Mouse (Mus musculus): ENCODE data around the gene Acta2. TPM values are rescaled to one million over a fixed set of nuclear protein-coding genes. Genes with fewer than 3 reads are reported as not detected.

The Acta2 gene
- polyA plus RNA-seq, 1 experiment from 2014 or later: 3,545 TPM

GRCm38 (mm10) chr19:34250621-34251020, 4.8 kb downstream of the Acta2 start:
- peak overlapping the region; percentile 49 for H3K4me3 ChIP-seq (ENCODE audit: low read depth, low read length)
- TF ChIP-seq EP300 (optimal IDR thresholded peaks at IDR 0.05) (no peak), CTCF (IDR thresholded peaks at IDR 0.05; ENCODE audit: low read depth) (no peak)
- H3K9me3 ChIP-seq (ENCODE audit: control insufficient read depth, low read length): no peaks in the 10 kb centered on the region
- DNase-seq (ENCODE audit: low spot score): no peak
- no peak for ATAC-seq (ENCODE audit: low FRiP score, low TSS enrichment)
- H3K4me1 ChIP-seq (replicated peaks; ENCODE audit: control insufficient read depth, insufficient read depth): no peaks in the 10 kb centered on the region
- H3K36me3 ChIP-seq (ENCODE audit: control insufficient read depth, insufficient read depth, low read length): no peaks in the 10 kb centered on the region
- no peak overlapping the region for H3K9ac ChIP-seq (ENCODE audit: low read length)
- 66% methylated on average over 4 of the region's 4 CpGs for WGBS
- peak overlapping the region; percentile 35 for H3K4me2 ChIP-seq (replicated peaks; ENCODE audit: low read depth)
- no peaks in the 10 kb centered on the region for H3K27me3 ChIP-seq (ENCODE audit: control insufficient read depth, insufficient read depth, low read length)
- H3K27ac ChIP-seq (replicated peaks): 0 out of 2 replicates have a peak overlapping the region, but pooled peaks have one; percentile 30

- ATAC-seq (ENCODE audit: low FRiP score, low TSS enrichment) (no peak), DNase-seq (ENCODE audit: low spot score) (no peak)
- H3K4me2 ChIP-seq (replicated peaks; ENCODE audit: low read depth): no peak overlapping the region
- WGBS: 74% methylated on average over 5 of the region's 5 CpGs
- 0 out of 2 replicates have a peak, but pooled peaks cover 1% of the 10 kb centered on the region for H3K36me3 ChIP-seq (ENCODE audit: control insufficient read depth, insufficient read depth, low read length)
- no peaks in the 10 kb centered on the region for H3K4me1 ChIP-seq (replicated peaks; ENCODE audit: control insufficient read depth, insufficient read depth)
- no peaks in the 10 kb centered on the region for H3K27me3 ChIP-seq (ENCODE audit: control insufficient read depth, insufficient read depth, low read length)
- H3K4me3 ChIP-seq (ENCODE audit: low read depth, low read length): no peak overlapping the region
- H3K27ac ChIP-seq (replicated peaks): no peak overlapping the region
- H3K9me3 ChIP-seq (ENCODE audit: control insufficient read depth, low read length): no peaks in the 10 kb centered on the region
- TF ChIP-seq EP300 (optimal IDR thresholded peaks at IDR 0.05): no peak
- no peak for TF ChIP-seq CTCF (IDR thresholded peaks at IDR 0.05; ENCODE audit: low read depth)
- no peak overlapping the region for H3K9ac ChIP-seq (ENCODE audit: low read length)
Observed at GRCm38 (mm10) chr19:34248558-34248957, 6.8 kb downstream of the Acta2 start.

GRCm38 (mm10) chr19:34244056-34244455, 11.3 kb downstream of the Acta2 start:
- Histone ChIP-seq H3K27me3 (ENCODE audit: control insufficient read depth, insufficient read depth, low read length) (no peaks in the 10 kb centered on the region), H3K9me3 (ENCODE audit: control insufficient read depth, low read length) (no peaks in the 10 kb centered on the region), H3K4me1 (replicated peaks; ENCODE audit: control insufficient read depth, insufficient read depth) (no peaks in the 10 kb centered on the region), H3K4me3 (ENCODE audit: low read depth, low read length) (no peak overlapping the region), H3K27ac (replicated peaks) (no peak overlapping the region), H3K36me3 (ENCODE audit: control insufficient read depth, insufficient read depth, low read length) (peaks cover 15% of the 10 kb centered on the region), H3K9ac (ENCODE audit: low read length) (no peak overlapping the region), H3K4me2 (replicated peaks; ENCODE audit: low read depth) (no peak overlapping the region)
- TF ChIP-seq EP300 (optimal IDR thresholded peaks at IDR 0.05) (no peak), CTCF (IDR thresholded peaks at IDR 0.05; ENCODE audit: low read depth) (peak; percentile 78)
- ATAC-seq (ENCODE audit: low FRiP score, low TSS enrichment) (peak; percentile 20; the same call in 1 of the 2 replicates), DNase-seq (ENCODE audit: low spot score) (peak; percentile 47)
- WGBS: 11% methylated on average over 6 of the region's 6 CpGs

- TF ChIP-seq EP300 (optimal IDR thresholded peaks at IDR 0.05) (no peak), CTCF (IDR thresholded peaks at IDR 0.05; ENCODE audit: low read depth) (no peak)
- Histone ChIP-seq H3K4me2 (replicated peaks; ENCODE audit: low read depth) (no peak overlapping the region), H3K27me3 (ENCODE audit: control insufficient read depth, insufficient read depth, low read length) (no peaks in the 10 kb centered on the region), H3K4me1 (replicated peaks; ENCODE audit: control insufficient read depth, insufficient read depth) (no peaks in the 10 kb centered on the region), H3K27ac (replicated peaks) (0 out of 2 replicates have a peak overlapping the region, but pooled peaks have one; percentile 18), H3K4me3 (ENCODE audit: low read depth, low read length) (no peak overlapping the region), H3K9ac (ENCODE audit: low read length) (no peak overlapping the region), H3K9me3 (ENCODE audit: control insufficient read depth, low read length) (no peaks in the 10 kb centered on the region), H3K36me3 (ENCODE audit: control insufficient read depth, insufficient read depth, low read length) (peaks cover 17% of the 10 kb centered on the region)
- DNase-seq (ENCODE audit: low spot score) (no peak), ATAC-seq (ENCODE audit: low FRiP score, low TSS enrichment) (no peak)
Observed at GRCm38 (mm10) chr19:34242925-34243324, 12.5 kb downstream of the Acta2 start.

GRCm38 (mm10) chr19:34241247-34241915, 14.0 kb downstream of the Acta2 start:
- Histone ChIP-seq H3K36me3 (ENCODE audit: control insufficient read depth, insufficient read depth, low read length) (peaks cover 17% of the 10 kb centered on the region), H3K9me3 (ENCODE audit: control insufficient read depth, low read length) (no peaks in the 10 kb centered on the region), H3K4me3 (ENCODE audit: low read depth, low read length) (no peak overlapping the region), H3K4me1 (replicated peaks; ENCODE audit: control insufficient read depth, insufficient read depth) (no peaks in the 10 kb centered on the region), H3K27ac (replicated peaks) (no peak overlapping the region), H3K27me3 (ENCODE audit: control insufficient read depth, insufficient read depth, low read length) (no peaks in the 10 kb centered on the region), H3K4me2 (replicated peaks; ENCODE audit: low read depth) (no peak overlapping the region), H3K9ac (ENCODE audit: low read length) (no peak overlapping the region)
- ATAC-seq (ENCODE audit: low FRiP score, low TSS enrichment) (no peak), DNase-seq (ENCODE audit: low spot score) (no peak)
- 62% methylated on average over 15 of the region's 15 CpGs for WGBS
- TF ChIP-seq EP300 (optimal IDR thresholded peaks at IDR 0.05) (no peak), CTCF (IDR thresholded peaks at IDR 0.05; ENCODE audit: low read depth) (peak; percentile 77)

- no peaks in the 10 kb centered on the region for H3K27me3 ChIP-seq (ENCODE audit: control insufficient read depth, insufficient read depth, low read length)
- no peak overlapping the region for H3K27ac ChIP-seq (replicated peaks)
- 73% methylated on average over 5 of the region's 5 CpGs for WGBS
- no peak overlapping the region for H3K4me2 ChIP-seq (replicated peaks; ENCODE audit: low read depth)
- no peaks in the 10 kb centered on the region for H3K4me1 ChIP-seq (replicated peaks; ENCODE audit: control insufficient read depth, insufficient read depth)
- H3K9ac ChIP-seq (ENCODE audit: low read length): no peak overlapping the region
- H3K9me3 ChIP-seq (ENCODE audit: control insufficient read depth, low read length): no peaks in the 10 kb centered on the region
- TF ChIP-seq CTCF (IDR thresholded peaks at IDR 0.05; ENCODE audit: low read depth) (no peak), EP300 (optimal IDR thresholded peaks at IDR 0.05) (no peak)
- DNase-seq (ENCODE audit: low spot score) (no peak), ATAC-seq (ENCODE audit: low FRiP score, low TSS enrichment) (peak; percentile 41; the same call in 1 of the 2 replicates)
- H3K36me3 ChIP-seq (ENCODE audit: control insufficient read depth, insufficient read depth, low read length): peaks cover 17% of the 10 kb centered on the region
- no peak overlapping the region for H3K4me3 ChIP-seq (ENCODE audit: low read depth, low read length)
Observed at GRCm38 (mm10) chr19:34240273-34241039, 14.9 kb downstream of the Acta2 start.
